Mouse (Mus musculus) midbrain, embryonic 14.5 days (tissue): Measurements from ENCODE around the gene Gtf3c1. TPM values are rescaled to one million over a fixed set of nuclear protein-coding genes. Genes with fewer than 3 reads are reported as not detected.

ENCODE experiments used
- ATAC-seq: fragments of 200-750 bp; cut with Nextera tagmentation; 2 replicates; pipeline ENCODE4 v1.8.0; 2017; ENCODE audit warnings: moderate number of reproducible peaks, moderate library complexity; ENCODE audit not compliant: low FRiP score, low TSS enrichment
- DNase-seq: peaks from one replicate; pipeline ENCODE4 v3.0.0-alpha.2; 2015
- H3K27ac ChIP-seq: fragments of 300-500 bp; sonication (generic); replicated peaks from 2 replicates; pipeline ENCODE4 v1.5.1; 2014; ENCODE audit warnings: mild to moderate bottlenecking, low read depth, low read length, moderate library complexity
- H3K27me3 ChIP-seq: fragments of 300-500 bp; sonication (generic); 2 replicates; pipeline ENCODE4 v1.6.1; 2014; ENCODE audit warnings: low read length, control low read depth, mixed read lengths; ENCODE audit not compliant: control insufficient read depth, insufficient read depth
- H3K36me3 ChIP-seq: fragments of 300-500 bp; sonication (generic); 2 replicates; pipeline ENCODE4 v1.6.1; 2014; ENCODE audit warnings: low read length, control low read depth; ENCODE audit not compliant: control insufficient read depth, insufficient read depth
- H3K4me1 ChIP-seq: fragments of 300-500 bp; sonication (generic); 2 replicates; pipeline ENCODE4 v1.6.1; 2014; ENCODE audit warnings: mild to moderate bottlenecking, antibody characterized with exemption, low read length, control low read depth; ENCODE audit not compliant: control insufficient read depth, insufficient read depth
- H3K4me2 ChIP-seq: fragments of 300-500 bp; sonication (generic); 2 replicates; pipeline ENCODE4 v1.6.1; 2014; ENCODE audit warnings: mild to moderate bottlenecking, low read length, moderate library complexity
- H3K4me3 ChIP-seq: fragments of 300-500 bp; sonication (generic); replicated peaks from 2 replicates; pipeline ENCODE4 v1.5.1; 2014; ENCODE audit warnings: low read depth, low read length
- H3K9ac ChIP-seq: fragments of 300-500 bp; sonication (generic); replicated peaks from 2 replicates; pipeline ENCODE4 v1.6.1; 2014; ENCODE audit warnings: mild to moderate bottlenecking, low read length, moderate library complexity
- H3K9me3 ChIP-seq: fragments of 300-500 bp; sonication (generic); 2 replicates; pipeline ENCODE4 v1.6.1; 2016; ENCODE audit warnings: low read length, control low read depth, mixed read lengths; ENCODE audit not compliant: control insufficient read depth
- WGBS: fragments of 180-500 bp; shearing (Covaris S2); extraction: QIAGEN DNeasy Blood & Tissue Kit; methylation state at CpG from one replicate; pipeline ENCODE4 v1.1.7; 2014; 5-methylcytosine and 5-hydroxymethylcytosine counted together
- polyA plus RNA-seq: library from polyadenylated mRNA; unstranded; fragments of >200 nt; fragmentation: Nextera tagmentation; extraction: Ambion mirVana; gene quantifications from 2 replicates; pipeline ENCODE4 v1.2.1, GENCODE M21; 2014

Gene Gtf3c1
- polyA plus RNA-seq, 1 experiment from 2014 or later = 47.1 TPM

GRCm38 (mm10) chr7:125605725-125606139 lies 101.8 kb downstream of the Gtf3c1 start:
- Histone ChIP-seq H3K4me3 (no peak overlapping the region), H3K9ac (no peak overlapping the region), H3K36me3 (no peaks in the 10 kb centered on the region), H3K27ac (no peak overlapping the region), H3K27me3 (no peaks in the 10 kb centered on the region), H3K4me2 (no peak overlapping the region), H3K9me3 (no peaks in the 10 kb centered on the region), H3K4me1 (no peaks in the 10 kb centered on the region)
- DNase-seq = no peak
- ATAC-seq = no peak
- 79% methylated on average over 4 of the region's 4 CpGs for WGBS

DNA sequence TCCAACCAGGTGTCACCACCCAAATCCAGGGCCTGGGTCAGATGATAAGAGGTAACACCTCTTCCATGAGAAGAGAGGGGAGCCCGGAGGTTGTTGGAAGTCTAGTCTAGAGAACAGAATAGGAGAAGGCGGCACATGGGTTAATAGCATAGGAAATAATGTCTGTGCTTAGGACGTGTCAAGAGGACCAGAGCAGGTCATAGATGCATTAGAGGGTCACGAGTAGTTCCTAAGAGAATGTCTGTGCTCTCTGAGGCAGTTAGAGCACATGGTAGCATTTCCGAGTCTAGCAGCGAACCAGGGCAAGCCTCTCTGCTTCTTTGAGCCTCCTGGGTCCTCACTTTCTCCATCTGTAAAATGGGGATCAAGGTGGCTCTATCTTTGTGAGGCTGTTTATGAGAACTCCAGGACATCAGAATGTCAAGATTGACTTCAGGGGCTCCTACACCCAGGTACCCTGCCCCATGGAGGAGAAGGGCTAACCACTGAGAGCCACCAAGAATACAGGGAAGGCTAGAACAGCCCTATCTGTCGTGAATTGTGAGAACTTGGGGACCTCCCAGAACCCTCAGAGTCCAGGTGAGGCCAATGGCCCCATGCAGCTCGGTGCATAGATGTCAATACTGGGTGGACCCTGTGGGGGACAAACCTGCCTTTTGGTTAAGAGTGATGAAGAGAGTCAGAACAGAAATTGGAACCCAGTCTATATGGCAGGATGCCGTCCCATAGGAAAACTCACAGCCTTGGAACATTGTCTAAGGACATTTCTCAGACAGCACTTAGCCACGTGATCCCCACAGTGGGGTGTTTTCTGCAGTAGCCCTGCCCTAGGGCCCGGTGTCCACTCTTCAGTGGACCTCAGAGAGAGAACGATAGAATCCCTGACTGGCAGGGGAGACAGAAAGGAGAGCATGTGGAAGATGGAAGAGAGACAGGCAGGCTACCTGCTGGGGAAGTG lies 102.9 kb downstream of the Gtf3c1 start:
- Histone ChIP-seq H3K9ac (no peak overlapping the region), H3K27me3 (no peaks in the 10 kb centered on the region), H3K4me2 (no peak overlapping the region), H3K4me1 (no peaks in the 10 kb centered on the region), H3K36me3 (no peaks in the 10 kb centered on the region), H3K27ac (no peak overlapping the region), H3K9me3 (no peaks in the 10 kb centered on the region), H3K4me3 (no peak overlapping the region)
- DNase-seq (no peak), ATAC-seq (no peak)
- 86% methylated on average over 12 of the region's 12 CpGs for WGBS

DNA sequence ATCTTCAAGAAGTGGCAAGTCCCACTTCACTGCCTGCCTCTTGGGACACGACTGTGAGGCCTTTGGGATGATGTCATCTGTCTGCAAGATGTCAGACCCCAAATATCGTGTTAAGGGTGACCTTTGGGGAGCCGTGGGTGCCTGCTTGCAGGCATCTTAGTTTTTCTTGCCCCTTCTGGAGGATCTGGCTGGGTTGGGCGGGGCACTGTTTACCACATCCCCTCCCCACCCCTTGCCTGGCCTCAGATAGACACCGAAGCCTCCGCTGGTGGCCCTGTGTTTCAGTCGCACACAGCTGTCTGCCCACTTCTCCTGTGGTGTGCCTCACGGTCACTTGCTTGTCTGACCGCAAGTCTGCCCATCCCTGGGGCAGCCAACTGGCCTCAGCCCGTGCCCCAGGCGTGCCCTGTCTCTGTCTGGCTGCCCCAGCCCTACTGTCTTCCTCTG lies 104.4 kb downstream of the Gtf3c1 start, which contains the start of gene Il21r:
Gene Il21r, plus strand, starts transcription at position 245 of the 447 bp plus-strand sequence.
- no peaks in the 10 kb centered on the region for H3K9me3 ChIP-seq
- DNase-seq = no peak
- ATAC-seq = no peak
- no peak within 1 kb of the TSS for H3K4me3 ChIP-seq
- H3K4me2 ChIP-seq = no peak within 1 kb of the TSS
- H3K27me3 ChIP-seq = no peaks in the 10 kb centered on the region
- no peak within 1 kb of the TSS for H3K9ac ChIP-seq
- no peaks in the 10 kb centered on the region for H3K4me1 ChIP-seq
- WGBS = 74% methylated on average over 11 of the region's 11 CpGs
- H3K36me3 ChIP-seq = no peaks in the 10 kb centered on the region
- H3K27ac ChIP-seq = no peak within 1 kb of the TSS

DNA sequence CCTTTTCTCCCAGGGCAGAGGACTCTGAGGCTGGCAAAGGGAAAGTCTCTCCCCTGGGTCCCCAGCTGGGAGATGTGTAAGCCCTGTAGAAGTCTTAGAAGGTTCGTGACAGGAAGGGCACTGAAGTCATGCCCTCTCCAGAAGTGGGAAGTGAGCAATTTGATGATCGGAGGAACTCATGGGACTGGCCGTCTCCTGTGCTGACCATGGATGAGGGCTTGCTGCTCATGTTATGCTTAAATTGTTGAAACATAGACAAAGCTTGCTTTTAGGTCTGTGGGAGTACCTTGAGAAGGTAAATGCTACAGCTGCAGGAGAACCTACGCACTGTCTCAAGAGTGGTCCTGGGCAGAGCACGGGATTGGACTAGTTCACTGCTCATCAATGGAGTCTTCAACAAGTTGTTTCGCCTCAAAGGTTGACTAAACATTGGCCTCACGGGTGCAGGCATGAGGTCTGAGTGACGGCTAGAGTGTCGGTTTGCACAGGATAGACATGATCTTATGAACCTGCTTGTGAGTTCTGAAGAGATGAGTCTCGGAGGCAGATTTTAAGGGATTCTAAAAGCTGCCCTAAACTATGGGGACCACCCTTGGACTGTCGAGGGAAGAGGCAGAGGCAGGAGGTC lies 105.6 kb downstream of the Gtf3c1 start:
- WGBS = 80% methylated on average over 11 of the region's 11 CpGs
- no peak overlapping the region for H3K9ac ChIP-seq
- no peaks in the 10 kb centered on the region for H3K9me3 ChIP-seq
- ATAC-seq = no peak
- no peak overlapping the region for H3K4me2 ChIP-seq
- H3K4me1 ChIP-seq = no peaks in the 10 kb centered on the region
- no peaks in the 10 kb centered on the region for H3K36me3 ChIP-seq
- H3K27ac ChIP-seq = no peak overlapping the region
- DNase-seq = no peak
- H3K27me3 ChIP-seq = no peaks in the 10 kb centered on the region
- H3K4me3 ChIP-seq = no peak overlapping the region

GRCm38 (mm10) chr7:125601280-125601670 lies 106.3 kb downstream of the Gtf3c1 start:
- Histone ChIP-seq H3K27ac (no peak overlapping the region), H3K9me3 (no peaks in the 10 kb centered on the region), H3K4me1 (no peaks in the 10 kb centered on the region), H3K36me3 (no peaks in the 10 kb centered on the region), H3K4me3 (no peak overlapping the region), H3K9ac (no peak overlapping the region), H3K27me3 (no peaks in the 10 kb centered on the region), H3K4me2 (no peak overlapping the region)
- DNase-seq = no peak
- WGBS = 88% methylated on average over 6 of the region's 6 CpGs
- no peak for ATAC-seq

DNA sequence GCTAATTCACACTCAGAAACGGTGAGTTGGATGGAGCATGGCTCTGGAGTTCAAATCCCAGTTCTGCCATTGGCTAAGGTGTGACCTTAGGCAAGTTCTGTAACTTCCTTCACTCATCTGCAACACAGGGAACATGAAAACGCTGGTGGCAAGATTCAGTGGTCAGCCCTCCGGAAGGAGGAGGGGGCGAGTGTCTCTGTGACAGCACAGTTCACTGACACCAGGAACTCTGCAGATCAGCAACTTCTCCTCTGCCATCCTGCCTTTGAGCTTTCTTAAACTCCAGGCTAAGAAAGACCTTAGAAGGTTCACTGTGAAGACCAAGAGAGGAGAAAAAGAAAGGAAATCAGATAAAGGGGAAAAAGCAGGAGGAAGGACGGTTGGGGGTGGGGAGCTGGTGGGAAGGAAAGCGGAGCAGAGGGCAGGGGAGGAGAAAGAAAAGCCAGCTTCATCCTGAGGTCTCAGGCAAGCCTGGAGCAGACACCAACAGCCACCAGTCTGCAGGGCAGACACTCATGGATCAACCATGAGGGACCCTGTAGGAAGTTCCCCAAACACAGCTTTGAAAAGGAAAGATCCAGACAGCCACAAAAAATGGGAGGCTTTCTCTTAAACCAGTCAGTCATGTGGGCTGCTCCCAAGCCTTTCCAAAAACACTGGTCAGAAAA lies 106.8 kb downstream of the Gtf3c1 start:
- Histone ChIP-seq H3K36me3 (no peaks in the 10 kb centered on the region), H3K27ac (no peak overlapping the region), H3K27me3 (no peaks in the 10 kb centered on the region), H3K4me2 (no peak overlapping the region), H3K4me1 (no peaks in the 10 kb centered on the region), H3K9me3 (no peaks in the 10 kb centered on the region), H3K4me3 (no peak overlapping the region), H3K9ac (no peak overlapping the region)
- no peak for DNase-seq
- WGBS = 48% methylated on average over 6 of the region's 6 CpGs
- no peak for ATAC-seq

DNA sequence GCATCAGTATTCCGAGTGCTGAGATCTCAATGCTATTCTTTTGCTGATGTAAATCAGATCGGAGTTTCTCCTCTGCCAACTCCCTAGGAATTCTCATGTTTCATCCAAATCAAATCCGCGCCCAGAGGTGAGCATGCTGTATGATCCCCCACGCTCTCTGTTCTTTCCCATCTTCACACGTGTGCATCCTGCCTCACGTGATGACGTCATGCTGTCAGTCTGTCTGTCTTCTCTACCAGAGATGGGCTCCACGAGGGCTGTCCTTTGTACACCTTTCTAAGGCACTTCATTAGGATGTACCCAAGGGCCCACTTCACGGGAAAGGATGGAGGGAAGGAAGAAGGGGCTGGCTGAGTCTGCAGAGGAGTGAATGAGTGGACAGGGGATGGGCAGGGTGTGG lies 107.4 kb downstream of the Gtf3c1 start:
- Histone ChIP-seq H3K36me3 (no peaks in the 10 kb centered on the region), H3K9ac (no peak overlapping the region), H3K27me3 (no peaks in the 10 kb centered on the region), H3K4me2 (no peak overlapping the region), H3K9me3 (no peaks in the 10 kb centered on the region), H3K27ac (no peak overlapping the region), H3K4me1 (no peaks in the 10 kb centered on the region), H3K4me3 (no peak overlapping the region)
- 80% methylated on average over 10 of the region's 10 CpGs for WGBS
- DNase-seq (no peak), ATAC-seq (no peak)

DNA sequence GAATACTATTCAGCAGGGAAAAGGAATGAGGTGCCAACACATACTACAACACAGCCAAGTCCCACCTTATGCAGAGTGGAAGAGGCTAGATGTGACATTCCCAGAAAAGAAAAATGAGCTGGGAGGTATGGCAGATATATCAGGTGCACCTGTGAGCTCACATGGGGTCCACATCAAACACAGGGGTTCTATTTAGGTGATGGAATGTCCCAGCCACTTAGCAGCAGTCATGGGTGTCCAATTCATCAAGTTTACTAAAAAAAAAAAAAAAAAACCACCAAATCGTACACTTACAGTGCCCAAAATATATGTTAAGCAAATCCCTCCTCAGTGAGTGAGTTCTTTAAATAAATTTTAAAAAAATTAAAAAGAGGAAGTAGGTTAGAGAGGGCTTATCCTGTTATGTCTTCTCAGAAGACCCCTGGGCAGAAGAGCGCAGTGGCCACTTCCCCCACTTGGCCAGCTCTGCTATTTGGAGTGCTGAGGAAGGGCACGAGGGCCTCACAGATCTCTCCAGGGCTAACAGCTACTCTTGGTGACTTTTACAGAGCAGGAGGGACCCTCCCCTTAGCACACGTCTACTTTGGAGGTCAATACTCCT lies 108.1 kb downstream of the Gtf3c1 start:
- no peak overlapping the region for H3K9ac ChIP-seq
- no peaks in the 10 kb centered on the region for H3K27me3 ChIP-seq
- H3K36me3 ChIP-seq = no peaks in the 10 kb centered on the region
- ATAC-seq = no peak
- DNase-seq = no peak
- no peaks in the 10 kb centered on the region for H3K4me1 ChIP-seq
- no peak overlapping the region for H3K27ac ChIP-seq
- H3K4me3 ChIP-seq = no peak overlapping the region
- 77% methylated on average over 4 of the region's 4 CpGs for WGBS
- H3K9me3 ChIP-seq = no peaks in the 10 kb centered on the region
- H3K4me2 ChIP-seq = no peak overlapping the region
